Mouse (Mus musculus): Measurements from ENCODE around the gene Zbtb38.

DNA sequence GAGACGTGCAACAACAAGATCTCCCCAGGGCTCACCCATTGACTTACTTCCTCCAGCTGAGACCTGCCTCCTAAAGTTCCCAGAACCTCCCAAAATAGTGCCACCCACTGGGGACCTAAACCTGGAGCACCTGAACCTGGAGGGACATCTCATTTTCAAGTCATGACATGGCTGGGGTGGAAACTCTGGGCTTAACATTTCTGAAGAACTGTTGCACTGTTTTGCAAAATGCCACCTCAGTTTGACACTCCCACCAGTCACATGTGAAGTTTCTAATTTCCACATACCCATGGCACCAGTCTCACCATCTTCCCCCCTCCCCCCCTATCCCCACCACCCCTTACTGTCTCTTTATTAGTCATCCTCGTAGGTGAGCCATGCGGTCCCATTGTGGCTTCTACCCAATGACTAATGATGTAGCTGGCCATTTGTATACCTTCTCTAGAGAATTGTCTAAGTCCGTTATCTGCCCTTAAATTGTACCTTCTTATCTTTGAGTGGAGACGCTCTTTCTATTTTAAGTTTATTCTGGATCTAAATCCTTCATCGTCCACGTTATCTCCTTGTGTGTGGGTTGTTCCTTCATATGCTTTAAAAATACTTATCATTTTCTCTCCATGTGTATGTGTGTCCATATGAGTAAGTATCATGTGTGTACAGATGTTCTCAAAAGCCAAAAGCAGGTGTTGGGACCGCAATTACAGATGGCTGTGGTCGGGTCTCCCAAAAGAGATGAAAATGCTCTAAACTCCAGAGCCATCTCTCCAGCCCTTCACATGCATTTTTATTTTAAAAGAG is 4.2 kb upstream of the Zbtb38 start:
- no peak for TF ChIP-seq EP300 (optimal IDR thresholded peaks at IDR 0.05)
- TF ChIP-seq CTCF (IDR thresholded peaks at IDR 0.05; ENCODE audit: low read depth): no peak

Measured in stomach, postnatal 0 days (tissue).